Mouse (Mus musculus) embryonic fibroblast, embryonic 13.5 days (primary cell): ENCODE measurements around the gene Vwa5b1.

Source experiments
- CTCF ChIP-seq: IDR thresholded peaks from 2 replicates; pipeline ENCODE4 v1.5.1; 2011; ENCODE audit warnings: mild to moderate bottlenecking, control low read depth, low read length, moderate library complexity, borderline replicate concordance; ENCODE audit not compliant: insufficient read depth
- POLR2A ChIP-seq: IDR thresholded peaks from 2 replicates; pipeline ENCODE4 v1.6.1; 2011; ENCODE audit warnings: low read depth, mild to moderate bottlenecking, control low read depth, low read length, moderate library complexity

- TF ChIP-seq POLR2A: no peak
- TF ChIP-seq CTCF: no peak
Measured at GRCm38 (mm10) chr4:138628256-138628655, 7.4 kb downstream of the Vwa5b1 start.
